Mouse (Mus musculus) ES-Bruce4 (cell line): ENCODE measurements around the gene Med10. TPM values are rescaled to one million over a fixed set of nuclear protein-coding genes. Genes with fewer than 3 reads are reported as not detected.

Experiments
- H3K27ac ChIP-seq: 2 replicates; pipeline ENCODE4 v1.5.1; 2012; ENCODE audit warnings: low read length, inconsistent platforms; ENCODE audit not compliant: insufficient read depth
- H3K27me3 ChIP-seq: 2 replicates; pipeline ENCODE4 v1.6.1; 2012; ENCODE audit warnings: mild to moderate bottlenecking, low read length, inconsistent platforms; ENCODE audit not compliant: control insufficient read depth, poor library complexity, insufficient read depth, severe bottlenecking
- H3K36me3 ChIP-seq: 2 replicates; pipeline ENCODE4 v1.6.1; 2012; ENCODE audit warnings: inconsistent platforms, mild to moderate bottlenecking, low read length, moderate library complexity; ENCODE audit not compliant: control insufficient read depth, poor library complexity, insufficient read depth, severe bottlenecking
- H3K4me1 ChIP-seq: one replicate; pipeline ENCODE4 v1.8.1; 2011; ENCODE audit warnings: low read length; ENCODE audit not compliant: control insufficient read depth, insufficient read depth
- H3K4me3 ChIP-seq: 2 replicates; pipeline ENCODE4 v1.5.1; 2011; ENCODE audit warnings: low read depth, mild to moderate bottlenecking, low read length
- H3K9ac ChIP-seq: 2 replicates; pipeline ENCODE4 v1.6.1; 2012; ENCODE audit warnings: low read depth, mild to moderate bottlenecking, inconsistent platforms; ENCODE audit not compliant: poor library complexity, severe bottlenecking
- H3K9me3 ChIP-seq: replicated peaks from 2 replicates; pipeline ENCODE4 v1.6.1; 2012; ENCODE audit warnings: mild to moderate bottlenecking, low read length, inconsistent platforms; ENCODE audit not compliant: control insufficient read depth, poor library complexity, insufficient read depth, severe bottlenecking
- CTCF ChIP-seq: IDR thresholded peaks from one replicate; pipeline ENCODE4 v1.8.1; 2011; ENCODE audit warnings: low read depth, low read length
- EP300 ChIP-seq: IDR thresholded peaks from 2 replicates; pipeline ENCODE4 v1.6.1; 2011; ENCODE audit warnings: low read depth, low read length; ENCODE audit not compliant: insufficient read depth
- POLR2A ChIP-seq: IDR thresholded peaks from one replicate; pipeline ENCODE4 v1.8.1; 2011; ENCODE audit warnings: low read length; ENCODE audit not compliant: insufficient read depth
- polyA plus RNA-seq: library from polyadenylated mRNA; stranded (reverse); fragments of >200 nt; gene quantifications from 2 replicates; pipeline ENCODE4 v1.2.4, GENCODE M21; 2011; ENCODE audit warnings: low read depth; ENCODE audit not compliant: missing spikeins, insufficient read depth, insufficient read length

Med10 gene
- polyA plus RNA-seq, 1 experiment: 45.1 TPM

DNA sequence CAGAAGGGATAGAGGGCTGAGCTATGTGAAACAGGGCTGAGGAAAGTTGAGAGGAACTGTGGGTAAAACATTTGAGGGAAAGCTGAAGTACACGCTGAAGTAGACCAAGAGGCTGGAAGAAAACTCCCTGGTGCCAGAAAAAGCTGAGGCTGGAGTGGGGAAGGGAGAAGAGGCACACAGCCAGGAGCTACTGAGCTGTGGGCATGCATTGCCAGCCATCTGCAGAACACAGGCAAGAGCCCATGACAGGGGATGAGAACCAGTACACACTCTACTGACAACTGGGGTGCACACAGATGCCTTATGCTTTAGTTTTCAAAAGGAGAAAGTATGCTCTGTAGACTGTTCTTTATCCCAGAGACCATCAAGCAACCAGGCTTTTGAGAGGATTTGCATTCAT lies 43.4 kb downstream of the Med10 start:
- H3K27ac ChIP-seq: no peak overlapping the region
- no peaks in the 10 kb centered on the region for H3K36me3 ChIP-seq

DNA sequence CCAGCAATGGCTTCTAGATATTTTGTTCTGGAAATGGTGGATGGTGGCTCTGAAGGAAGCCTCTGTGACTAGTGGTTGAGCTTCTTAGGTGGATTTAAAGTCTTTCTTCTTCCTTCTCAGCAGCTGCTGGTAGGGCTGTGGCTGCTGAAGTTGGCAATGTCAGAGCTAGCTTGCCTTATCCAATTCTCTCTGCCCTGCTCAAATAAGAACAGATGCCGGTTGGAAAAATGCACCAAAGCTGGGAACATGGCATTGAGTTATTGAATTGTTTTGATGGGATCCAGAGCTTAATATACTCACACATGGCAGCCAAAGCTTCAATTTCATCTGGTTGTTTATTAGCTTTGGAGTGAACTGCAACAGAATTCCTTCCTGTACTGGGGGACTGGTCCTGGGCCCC lies 47.4 kb downstream of the Med10 start:
- Histone ChIP-seq H3K4me3 (no peak overlapping the region), H3K9ac (no peak overlapping the region), H3K27me3 (no peaks in the 10 kb centered on the region), H3K9me3 (no peaks in the 10 kb centered on the region), H3K27ac (no peak overlapping the region), H3K36me3 (no peaks in the 10 kb centered on the region), H3K4me1 (no peaks in the 10 kb centered on the region)
- TF ChIP-seq POLR2A (no peak), CTCF (no peak), EP300 (no peak)

More for the DNA sequence above, 43.4 kb downstream of the Med10 start:
- TF ChIP-seq POLR2A (no peak), CTCF (no peak), EP300 (no peak)
- Histone ChIP-seq H3K9ac (no peak overlapping the region), H3K4me1 (no peaks in the 10 kb centered on the region), H3K9me3 (no peaks in the 10 kb centered on the region), H3K27me3 (no peaks in the 10 kb centered on the region), H3K4me3 (no peak overlapping the region)

DNA sequence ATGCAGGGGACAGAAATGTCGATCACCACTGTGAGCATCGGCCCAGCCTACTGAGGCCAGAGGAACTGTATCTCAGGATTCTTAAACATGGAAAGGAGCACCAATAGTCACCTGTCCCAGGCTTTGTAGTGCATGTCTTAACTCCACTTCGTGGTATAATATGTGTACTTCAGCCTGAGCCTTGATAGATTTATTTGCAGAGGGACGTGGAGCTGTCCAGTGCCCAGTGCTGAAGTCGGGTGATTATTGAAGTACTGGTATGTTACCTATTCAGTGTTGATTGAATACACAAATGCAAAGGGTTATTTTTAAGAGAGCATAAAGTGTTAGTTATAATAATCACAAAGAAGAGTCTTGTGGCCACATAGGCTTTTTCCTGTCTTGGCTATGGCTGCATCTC lies 50.1 kb downstream of the Med10 start:
- no peak for TF ChIP-seq CTCF
- no peak for TF ChIP-seq EP300
- no peak for TF ChIP-seq POLR2A
- Histone ChIP-seq H3K4me3 (no peak overlapping the region), H3K4me1 (no peaks in the 10 kb centered on the region), H3K27ac (no peak overlapping the region), H3K9ac (no peak overlapping the region), H3K36me3 (no peaks in the 10 kb centered on the region), H3K27me3 (no peaks in the 10 kb centered on the region), H3K9me3 (no peaks in the 10 kb centered on the region)

DNA sequence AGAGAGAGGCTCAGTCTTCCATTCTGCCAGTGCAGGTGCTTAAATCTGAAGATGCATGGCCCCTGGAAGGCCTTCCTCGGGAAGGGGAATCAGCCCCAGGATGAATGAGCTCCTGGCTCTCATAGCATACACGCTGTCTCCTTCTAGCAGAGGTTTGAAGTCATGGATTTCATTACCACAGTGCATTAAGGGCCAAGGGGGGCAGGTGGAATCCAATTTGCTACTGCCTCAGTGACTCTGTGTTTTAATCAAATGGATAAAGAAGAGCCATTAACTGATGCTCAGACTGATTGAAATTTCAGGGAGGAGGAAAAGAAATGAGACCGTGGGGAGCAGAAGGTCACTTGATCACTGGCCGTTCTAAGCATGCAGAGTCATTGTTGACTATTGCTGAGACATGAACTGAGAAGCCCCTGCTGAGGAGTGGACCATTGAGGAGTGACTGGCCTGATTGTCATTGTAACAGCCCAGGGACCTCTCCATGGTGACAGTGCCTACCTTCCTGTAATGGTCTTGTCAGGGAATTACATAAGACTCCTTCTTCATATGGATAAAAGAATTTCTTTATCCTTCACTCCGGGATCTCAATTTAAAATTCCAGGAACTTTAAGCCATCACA lies 51.3 kb downstream of the Med10 start:
- H3K4me1 ChIP-seq: no peaks in the 10 kb centered on the region
- H3K27ac ChIP-seq: no peak overlapping the region
- H3K4me3 ChIP-seq: no peak overlapping the region
- no peak for TF ChIP-seq POLR2A
- no peak for TF ChIP-seq EP300
- TF ChIP-seq CTCF: no peak
- no peak overlapping the region for H3K9ac ChIP-seq
- H3K9me3 ChIP-seq: no peaks in the 10 kb centered on the region
- no peaks in the 10 kb centered on the region for H3K27me3 ChIP-seq
- no peaks in the 10 kb centered on the region for H3K36me3 ChIP-seq

DNA sequence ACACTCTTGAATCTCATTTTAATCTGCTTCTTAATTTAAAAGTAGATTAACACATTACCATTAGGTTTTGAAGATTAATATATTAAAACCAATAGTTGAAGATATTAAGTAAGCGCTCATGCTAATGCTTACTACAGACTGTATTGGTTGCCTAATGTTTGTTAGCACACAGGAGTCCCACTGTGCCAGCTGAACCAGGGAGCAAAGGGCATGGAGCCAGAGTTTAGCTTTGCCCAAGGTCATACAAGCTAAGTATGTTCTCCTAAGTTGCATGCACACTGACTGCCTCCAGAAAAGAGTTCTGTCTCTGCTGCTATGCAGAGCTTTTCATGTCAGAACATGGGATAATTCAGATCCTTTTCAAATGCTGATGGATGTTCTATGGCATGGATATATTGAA lies 53.7 kb downstream of the Med10 start:
- TF ChIP-seq EP300 (no peak), POLR2A (no peak), CTCF (no peak)
- Histone ChIP-seq H3K4me1 (no peaks in the 10 kb centered on the region), H3K27me3 (no peaks in the 10 kb centered on the region), H3K27ac (no peak overlapping the region), H3K9me3 (no peaks in the 10 kb centered on the region), H3K36me3 (no peaks in the 10 kb centered on the region), H3K9ac (no peak overlapping the region), H3K4me3 (no peak overlapping the region)

DNA sequence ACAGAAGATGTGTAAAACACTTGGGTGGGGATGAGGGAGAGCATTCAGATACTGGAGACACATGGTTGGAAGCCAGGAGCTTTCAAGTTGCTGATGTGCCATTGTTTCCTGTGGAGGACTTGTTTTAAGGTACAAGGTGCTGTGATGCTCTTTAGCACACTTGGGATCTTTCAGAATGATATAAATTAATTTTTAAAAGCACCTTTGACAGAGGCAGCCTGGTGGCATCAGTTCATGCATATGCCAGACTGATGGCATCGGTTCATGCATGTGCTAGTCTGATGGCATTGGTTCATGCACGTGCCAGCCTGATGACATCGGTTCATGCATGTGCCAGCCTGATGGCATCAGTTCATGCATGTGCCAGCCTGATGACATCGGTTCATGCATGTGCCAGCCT lies 60.1 kb downstream of the Med10 start:
- H3K9me3 ChIP-seq: no peaks in the 10 kb centered on the region
- no peaks in the 10 kb centered on the region for H3K27me3 ChIP-seq
- H3K9ac ChIP-seq: no peak overlapping the region
- no peak overlapping the region for H3K27ac ChIP-seq
- H3K4me3 ChIP-seq: no peak overlapping the region
- no peaks in the 10 kb centered on the region for H3K4me1 ChIP-seq
- TF ChIP-seq POLR2A (no peak), EP300 (no peak), CTCF (no peak)
- H3K36me3 ChIP-seq: no peaks in the 10 kb centered on the region
